Mouse (Mus musculus) mouse trophoblast stem cell (cell line): ENCODE results near the gene Rasgrp1.

Source experiments
- in situ Hi-C, 2 experiments: fragments of 300-500 bp; cut with MseI, MboI; formaldehyde crosslinking; loops; 2 replicates in 1 of 2; 3 replicates in 1 of 2; pipeline ENCODE4 v1.15.1; 2025

Rasgrp1 gene

GRCm38 (mm10) chr2:117342547-117343239, at the start of gene Rasgrp1:
Gene Rasgrp1, minus strand, starts transcription at chr2:117343001.
- in situ Hi-C loops: loop anchor here in 1 of 2 experiments (10.0 kb wide), 1 partner anchor 72 kb away; no protein-coding TSS in a partner anchor

- in situ Hi-C loops: no loop called here
These were observed 47.4 kb upstream of the Rasgrp1 start for GRCm38 (mm10) chr2:117389925-117390892.

- in situ Hi-C loops: no loop called here
These were observed 46.7 kb upstream of the Rasgrp1 start for GRCm38 (mm10) chr2:117389460-117389859.

GRCm38 (mm10) chr2:117388121-117388520, 45.3 kb upstream of the Rasgrp1 start:
- in situ Hi-C loops: no loop called here

- in situ Hi-C loops: no loop called here
These were observed 44.3 kb upstream of the Rasgrp1 start for GRCm38 (mm10) chr2:117386981-117387705.

GRCm38 (mm10) chr2:117386036-117386590, 43.3 kb upstream of the Rasgrp1 start:
- in situ Hi-C loops: no loop called here

GRCm38 (mm10) chr2:117381314-117381713, 38.5 kb upstream of the Rasgrp1 start:
- in situ Hi-C loops: no loop called here

GRCm38 (mm10) chr2:117374293-117374830, 31.6 kb upstream of the Rasgrp1 start:
- in situ Hi-C loops: no loop called here

GRCm38 (mm10) chr2:117371706-117372105, 28.9 kb upstream of the Rasgrp1 start:
- in situ Hi-C loops: no loop called here

GRCm38 (mm10) chr2:117366478-117366877, 23.7 kb upstream of the Rasgrp1 start:
- in situ Hi-C loops: no loop called here

- in situ Hi-C loops: no loop called here
These were observed 21.3 kb upstream of the Rasgrp1 start for GRCm38 (mm10) chr2:117364056-117364455.

GRCm38 (mm10) chr2:117357939-117358338, 15.1 kb upstream of the Rasgrp1 start:
- in situ Hi-C loops: no loop called here

GRCm38 (mm10) chr2:117352305-117353123, 9.7 kb upstream of the Rasgrp1 start:
- in situ Hi-C loops: no loop called here

- in situ Hi-C loops: no loop called here
These were observed 7.3 kb upstream of the Rasgrp1 start for GRCm38 (mm10) chr2:117350138-117350537.

- in situ Hi-C loops: loop anchor here in 1 of 2 experiments (10.0 kb wide), 1 partner anchor 72 kb away; no protein-coding TSS in a partner anchor
These were observed 431 bp upstream of the Rasgrp1 start for GRCm38 (mm10) chr2:117343240-117343624.

- in situ Hi-C loops: loop anchor here in 1 of 2 experiments (10.0 kb wide), 1 partner anchor 73 kb away; no protein-coding TSS in a partner anchor
These were observed 683 bp downstream of the Rasgrp1 start for GRCm38 (mm10) chr2:117342090-117342546.

- in situ Hi-C loops: no loop called here
These were observed 4.3 kb downstream of the Rasgrp1 start for GRCm38 (mm10) chr2:117338501-117338900.

- in situ Hi-C loops: no loop called here
These were observed 4.9 kb downstream of the Rasgrp1 start for GRCm38 (mm10) chr2:117337902-117338301.

GRCm38 (mm10) chr2:117336946-117337665, 5.7 kb downstream of the Rasgrp1 start:
- in situ Hi-C loops: no loop called here
